Mouse (Mus musculus): Measurements from ENCODE around the gene Ttc8. TPM values are rescaled to one million over a fixed set of nuclear protein-coding genes. Genes with fewer than 3 reads are reported as not detected.

The Ttc8 gene
- polyA plus RNA-seq (2014; fragmentation: Nextera tagmentation; extraction: Ambion mirVana), result 35.1 and 35.7 TPM in 2 replicates

GRCm38 (mm10) chr12:98920194-98920991 is at the start of gene Ttc8:
Gene Ttc8, plus strand, starts transcription at chr12:98920574.
- Histone ChIP-seq H3K9ac (ENCODE audit: low read length) (peak within 1 kb of the TSS; percentile 83), H3K27ac (replicated peaks; ENCODE audit: low read depth, low read length) (peak within 1 kb of the TSS; percentile 65; the same call in 1 of the 2 replicates), H3K36me3 (ENCODE audit: control insufficient read depth, insufficient read depth, low read length) (no peaks in the 10 kb centered on the region), H3K4me2 (ENCODE audit: low read depth, severe bottlenecking) (peak within 1 kb of the TSS; percentile 71), H3K9me3 (ENCODE audit: control insufficient read depth, low read length) (no peaks in the 10 kb centered on the region), H3K27me3 (ENCODE audit: control insufficient read depth, insufficient read depth, low read length) (no peaks in the 10 kb centered on the region), H3K4me1 (ENCODE audit: control insufficient read depth, insufficient read depth, low read length) (no peaks in the 10 kb centered on the region), H3K4me3 (ENCODE audit: low read depth, low read length) (peak within 1 kb of the TSS; percentile 66)
- peak; percentile 98 for ATAC-seq (ENCODE audit: insufficient number of reproducible peaks, low FRiP score, low TSS enrichment, low read depth)
- peak; percentile 94 for DNase-seq (ENCODE audit: low spot score)
- WGBS, result under 1% methylated on average over 35 of the region's 35 CpGs

- ATAC-seq (ENCODE audit: insufficient number of reproducible peaks, low FRiP score, low TSS enrichment, low read depth) (no peak), DNase-seq (ENCODE audit: low spot score) (no peak)
- H3K4me1 ChIP-seq (ENCODE audit: control insufficient read depth, insufficient read depth, low read length), result no peaks in the 10 kb centered on the region
- H3K9me3 ChIP-seq (ENCODE audit: control insufficient read depth, low read length), result no peaks in the 10 kb centered on the region
- H3K27me3 ChIP-seq (ENCODE audit: control insufficient read depth, insufficient read depth, low read length), result no peaks in the 10 kb centered on the region
- no peak overlapping the region for H3K9ac ChIP-seq (ENCODE audit: low read length)
- H3K4me3 ChIP-seq (ENCODE audit: low read depth, low read length), result no peak overlapping the region
- 94% methylated on average over 10 of the region's 10 CpGs for WGBS
- no peak overlapping the region for H3K4me2 ChIP-seq (ENCODE audit: low read depth, severe bottlenecking)
- no peaks in the 10 kb centered on the region for H3K36me3 ChIP-seq (ENCODE audit: control insufficient read depth, insufficient read depth, low read length)
- H3K27ac ChIP-seq (replicated peaks; ENCODE audit: low read depth, low read length), result no peak overlapping the region
Measured at GRCm38 (mm10) chr12:98872836-98873235, 47.5 kb upstream of the Ttc8 start.

- 60% methylated on average over 2 of the region's 2 CpGs for WGBS
- Histone ChIP-seq H3K36me3 (ENCODE audit: control insufficient read depth, insufficient read depth, low read length) (no peaks in the 10 kb centered on the region), H3K4me3 (ENCODE audit: low read depth, low read length) (no peak overlapping the region), H3K27ac (replicated peaks; ENCODE audit: low read depth, low read length) (no peak overlapping the region), H3K9me3 (ENCODE audit: control insufficient read depth, low read length) (no peaks in the 10 kb centered on the region), H3K27me3 (ENCODE audit: control insufficient read depth, insufficient read depth, low read length) (no peaks in the 10 kb centered on the region), H3K4me1 (ENCODE audit: control insufficient read depth, insufficient read depth, low read length) (no peaks in the 10 kb centered on the region), H3K9ac (ENCODE audit: low read length) (no peak overlapping the region), H3K4me2 (ENCODE audit: low read depth, severe bottlenecking) (no peak overlapping the region)
- ATAC-seq (ENCODE audit: insufficient number of reproducible peaks, low FRiP score, low TSS enrichment, low read depth) (no peak), DNase-seq (ENCODE audit: low spot score) (no peak)
Measured at GRCm38 (mm10) chr12:98875216-98875615, 45.2 kb upstream of the Ttc8 start.

GRCm38 (mm10) chr12:98878693-98879092 is 41.7 kb upstream of the Ttc8 start:
- Histone ChIP-seq H3K9me3 (ENCODE audit: control insufficient read depth, low read length) (no peaks in the 10 kb centered on the region), H3K4me2 (ENCODE audit: low read depth, severe bottlenecking) (no peak overlapping the region), H3K27me3 (ENCODE audit: control insufficient read depth, insufficient read depth, low read length) (no peaks in the 10 kb centered on the region), H3K36me3 (ENCODE audit: control insufficient read depth, insufficient read depth, low read length) (no peaks in the 10 kb centered on the region), H3K27ac (replicated peaks; ENCODE audit: low read depth, low read length) (no peak overlapping the region), H3K4me1 (ENCODE audit: control insufficient read depth, insufficient read depth, low read length) (no peaks in the 10 kb centered on the region), H3K4me3 (ENCODE audit: low read depth, low read length) (no peak overlapping the region), H3K9ac (ENCODE audit: low read length) (no peak overlapping the region)
- DNase-seq (ENCODE audit: low spot score), result no peak
- ATAC-seq (ENCODE audit: insufficient number of reproducible peaks, low FRiP score, low TSS enrichment, low read depth), result no peak
- WGBS, result 41% methylated on average over 1 of the region's 1 CpGs

- DNase-seq (ENCODE audit: low spot score) (no peak), ATAC-seq (ENCODE audit: insufficient number of reproducible peaks, low FRiP score, low TSS enrichment, low read depth) (no peak)
- H3K9me3 ChIP-seq (ENCODE audit: control insufficient read depth, low read length), result no peaks in the 10 kb centered on the region
- 75% methylated on average over 5 of the region's 5 CpGs for WGBS
- H3K9ac ChIP-seq (ENCODE audit: low read length), result no peak overlapping the region
- no peaks in the 10 kb centered on the region for H3K27me3 ChIP-seq (ENCODE audit: control insufficient read depth, insufficient read depth, low read length)
- no peak overlapping the region for H3K4me2 ChIP-seq (ENCODE audit: low read depth, severe bottlenecking)
- no peak overlapping the region for H3K27ac ChIP-seq (replicated peaks; ENCODE audit: low read depth, low read length)
- H3K4me1 ChIP-seq (ENCODE audit: control insufficient read depth, insufficient read depth, low read length), result no peaks in the 10 kb centered on the region
- H3K36me3 ChIP-seq (ENCODE audit: control insufficient read depth, insufficient read depth, low read length), result no peaks in the 10 kb centered on the region
- no peak overlapping the region for H3K4me3 ChIP-seq (ENCODE audit: low read depth, low read length)
Measured at GRCm38 (mm10) chr12:98881796-98882195, 38.6 kb upstream of the Ttc8 start.

- 2% methylated on average over 1 of the region's 1 CpGs for WGBS
- no peaks in the 10 kb centered on the region for H3K4me1 ChIP-seq (ENCODE audit: control insufficient read depth, insufficient read depth, low read length)
- H3K27ac ChIP-seq (replicated peaks; ENCODE audit: low read depth, low read length), result no peak overlapping the region
- DNase-seq (ENCODE audit: low spot score) (no peak), ATAC-seq (ENCODE audit: insufficient number of reproducible peaks, low FRiP score, low TSS enrichment, low read depth) (no peak)
- H3K9ac ChIP-seq (ENCODE audit: low read length), result no peak overlapping the region
- no peaks in the 10 kb centered on the region for H3K27me3 ChIP-seq (ENCODE audit: control insufficient read depth, insufficient read depth, low read length)
- H3K36me3 ChIP-seq (ENCODE audit: control insufficient read depth, insufficient read depth, low read length), result no peaks in the 10 kb centered on the region
- no peak overlapping the region for H3K4me3 ChIP-seq (ENCODE audit: low read depth, low read length)
- H3K4me2 ChIP-seq (ENCODE audit: low read depth, severe bottlenecking), result no peak overlapping the region
- H3K9me3 ChIP-seq (ENCODE audit: control insufficient read depth, low read length), result no peaks in the 10 kb centered on the region
Measured at GRCm38 (mm10) chr12:98884515-98884914, 35.9 kb upstream of the Ttc8 start.

- Histone ChIP-seq H3K4me1 (ENCODE audit: control insufficient read depth, insufficient read depth, low read length) (no peaks in the 10 kb centered on the region; the same call in 1 of the 2 replicates), H3K36me3 (ENCODE audit: control insufficient read depth, insufficient read depth, low read length) (no peaks in the 10 kb centered on the region), H3K4me3 (ENCODE audit: low read depth, low read length) (no peak overlapping the region), H3K4me2 (ENCODE audit: low read depth, severe bottlenecking) (no peak overlapping the region), H3K27me3 (ENCODE audit: control insufficient read depth, insufficient read depth, low read length) (peaks cover 11% of the 10 kb centered on the region), H3K9me3 (ENCODE audit: control insufficient read depth, low read length) (no peaks in the 10 kb centered on the region), H3K9ac (ENCODE audit: low read length) (no peak overlapping the region), H3K27ac (replicated peaks; ENCODE audit: low read depth, low read length) (no peak overlapping the region)
- no peak for DNase-seq (ENCODE audit: low spot score)
- WGBS, result 33% methylated on average over 1 of the region's 1 CpGs
- ATAC-seq (ENCODE audit: insufficient number of reproducible peaks, low FRiP score, low TSS enrichment, low read depth), result no peak
Measured at GRCm38 (mm10) chr12:98896761-98897160, 23.6 kb upstream of the Ttc8 start.

GRCm38 (mm10) chr12:98899676-98900075 is 20.7 kb upstream of the Ttc8 start:
- Histone ChIP-seq H3K36me3 (ENCODE audit: control insufficient read depth, insufficient read depth, low read length) (no peaks in the 10 kb centered on the region), H3K9me3 (ENCODE audit: control insufficient read depth, low read length) (no peaks in the 10 kb centered on the region), H3K4me1 (ENCODE audit: control insufficient read depth, insufficient read depth, low read length) (no peaks in the 10 kb centered on the region; the same call in 1 of the 2 replicates), H3K4me3 (ENCODE audit: low read depth, low read length) (no peak overlapping the region), H3K9ac (ENCODE audit: low read length) (no peak overlapping the region), H3K27me3 (ENCODE audit: control insufficient read depth, insufficient read depth, low read length) (peaks cover 11% of the 10 kb centered on the region), H3K4me2 (ENCODE audit: low read depth, severe bottlenecking) (no peak overlapping the region), H3K27ac (replicated peaks; ENCODE audit: low read depth, low read length) (no peak overlapping the region)
- DNase-seq (ENCODE audit: low spot score), result no peak
- 67% methylated on average over 6 of the region's 6 CpGs for WGBS
- ATAC-seq (ENCODE audit: insufficient number of reproducible peaks, low FRiP score, low TSS enrichment, low read depth), result no peak
